Comparison of ENCODE assay signal across 8 mouse cellular contexts in genomic region chr1:163995609-163995913, GRCm38 (mm10). TPM values are rescaled to one million over a fixed set of nuclear protein-coding genes. Genes with fewer than 3 reads are reported as not detected.
DNase-seq lines count a peak whose midpoint lies in the region; ATAC-seq lines count a peak whose summit lies in the region.
"Had no signal": no experiment of that assay in that cellular context is flagged by ENCODE, and none has a peak within 500 bp of the region (broad histone marks: within the 10 kb centered on the region; RNA-seq: fewer than 3 reads in every experiment).

No protein-coding gene starts in this region.

- H3K9me3 ChIP-seq in megakaryocyte, embryonic 14.5 days = no peaks in the 10 kb centered on the region
- no peaks in the 10 kb centered on the region for H3K9me3 ChIP-seq in forebrain, embryonic 15.5 days
- H3K9me3 ChIP-seq in liver, embryonic 12.5 days (replicated peaks) = no peaks in the 10 kb centered on the region
- H3K9me3 ChIP-seq in stomach, embryonic 16.5 days (replicated peaks; ENCODE audit: control insufficient read depth, low read length) = no peaks in the 10 kb centered on the region

- no peak for ATAC-seq in megakaryocyte, adult 5-6 weeks (ENCODE audit: poor library complexity, severe bottlenecking)
- no peak for ATAC-seq in forebrain, embryonic 15.5 days (replicated peaks)
- no peak for ATAC-seq in liver, embryonic 12.5 days
- no peak for ATAC-seq in stomach, embryonic 16.5 days (ENCODE audit: insufficient read depth, low FRiP score)

- peak overlapping the region; percentile 42 for H3K4me2 ChIP-seq in forebrain, embryonic 15.5 days (replicated peaks)
- H3K4me2 ChIP-seq in liver, embryonic 12.5 days = peak overlapping the region; percentile 84
- peak overlapping the region; percentile 61 for H3K4me2 ChIP-seq in stomach, embryonic 16.5 days (ENCODE audit: low read depth, low read length)

- H3K4me3 ChIP-seq in megakaryocyte, embryonic 14.5 days (replicated peaks) = peak overlapping the region; percentile 42
- peak overlapping the region; percentile 92 for H3K4me3 ChIP-seq in forebrain, embryonic 15.5 days
- H3K4me3 ChIP-seq in liver, embryonic 12.5 days = peak overlapping the region; percentile 80
- peak overlapping the region; percentile 72 for H3K4me3 ChIP-seq in stomach, embryonic 16.5 days (replicated peaks; ENCODE audit: low read length)

- DNase-seq in ovary, postnatal 14 days (ENCODE audit: low spot score) = no peak
- no peak for DNase-seq in testis, postnatal 10 days (ENCODE audit: low spot score)
- DNase-seq: adrenal gland, adult 2 months had no signal

- peak overlapping the region; percentile 72 for H3K9ac ChIP-seq in forebrain, embryonic 15.5 days (replicated peaks)
- H3K9ac ChIP-seq in liver, embryonic 12.5 days = peak overlapping the region; percentile 80; the same call in 1 of the 2 replicates
- peak overlapping the region; percentile 90 for H3K9ac ChIP-seq in stomach, embryonic 16.5 days (ENCODE audit: low read length)

- H3K36me3 ChIP-seq in megakaryocyte, embryonic 14.5 days (replicated peaks; ENCODE audit: low read length) = peaks cover 24% of the 10 kb centered on the region
- H3K36me3 ChIP-seq in forebrain, embryonic 15.5 days = no peaks in the 10 kb centered on the region
- peaks cover 12% of the 10 kb centered on the region; the same call in 1 of the 2 replicates for H3K36me3 ChIP-seq in liver, embryonic 12.5 days
- peaks cover 3% of the 10 kb centered on the region; the same call in 1 of the 2 replicates for H3K36me3 ChIP-seq in stomach, embryonic 16.5 days (ENCODE audit: control insufficient read depth, insufficient read depth, low read length)

- 98% methylated on average over 1 of the region's 2 CpGs for WGBS in forebrain, embryonic 15.5 days
- WGBS in liver, embryonic 12.5 days (ENCODE audit: insufficient replicate concordance) = 57% methylated on average over 2 of the region's 2 CpGs
- 91% methylated on average over 1 of the region's 2 CpGs for WGBS in stomach, embryonic 16.5 days

- no peaks in the 10 kb centered on the region for H3K27me3 ChIP-seq in megakaryocyte, embryonic 14.5 days (replicated peaks)
- no peaks in the 10 kb centered on the region for H3K27me3 ChIP-seq in forebrain, embryonic 15.5 days
- H3K27me3 ChIP-seq in liver, embryonic 12.5 days (replicated peaks) = no peaks in the 10 kb centered on the region
- no peaks in the 10 kb centered on the region for H3K27me3 ChIP-seq in stomach, embryonic 16.5 days (ENCODE audit: control insufficient read depth, insufficient read depth, low read length)

- H3K4me1 ChIP-seq in megakaryocyte, embryonic 14.5 days = peaks cover 37% of the 10 kb centered on the region
- peaks cover 8% of the 10 kb centered on the region for H3K4me1 ChIP-seq in forebrain, embryonic 15.5 days
- peaks cover 15% of the 10 kb centered on the region for H3K4me1 ChIP-seq in liver, embryonic 12.5 days
- no peaks in the 10 kb centered on the region for H3K4me1 ChIP-seq in stomach, embryonic 16.5 days (ENCODE audit: control insufficient read depth, insufficient read depth, low read length)

- peak overlapping the region; percentile 74; the same call in 1 of the 2 replicates for H3K27ac ChIP-seq in forebrain, embryonic 15.5 days (replicated peaks)
- H3K27ac ChIP-seq in liver, embryonic 12.5 days = no peak overlapping the region
- no peak overlapping the region for H3K27ac ChIP-seq in stomach, embryonic 16.5 days (ENCODE audit: low read length)

RNA-seq across cellular contexts. Expression of gene Mettl18, which starts 0.9 kb away (rescaled TPM):
- polyA plus RNA-seq in megakaryocyte, embryonic 14.5 days (2012; ENCODE audit: insufficient read depth, low replicate concordance) = 0.41 TPM in 1 of 2 replicates, not detected in the other
- 2.8 and 5.4 TPM in 2 replicates for total RNA-seq in megakaryocyte, adult 5-6 weeks (2015)
- total RNA-seq in megakaryocyte, adult 5-6 weeks (2017) = 10.2 and 10.7 TPM in 2 replicates
- polyA plus RNA-seq in forebrain, embryonic 15.5 days (2015; fragmentation: Nextera tagmentation; extraction: Ambion mirVana) = 8.6 and 9.2 TPM in 2 replicates
- polyA plus RNA-seq in liver, embryonic 12.5 days (2016; fragmentation: Nextera tagmentation; extraction: Ambion mirVana) = 6.4 and 6.7 TPM in 2 replicates
- polyA plus RNA-seq in stomach, embryonic 16.5 days (2015; fragmentation: Nextera tagmentation; extraction: Ambion mirVana) = 8.1 and 8.3 TPM in 2 replicates

RNA-seq across cellular contexts. Expression of gene BC055324, which starts 1.0 kb away (rescaled TPM):
- polyA plus RNA-seq in megakaryocyte, embryonic 14.5 days (2012; ENCODE audit: insufficient read depth, low replicate concordance) = 0.44 TPM in 1 of 2 replicates, not detected in the other
- total RNA-seq in megakaryocyte, adult 5-6 weeks (2015) = 15.2 and 20.5 TPM in 2 replicates
- 15.5 and 15.6 TPM in 2 replicates for total RNA-seq in megakaryocyte, adult 5-6 weeks (2017)
- 10.9 and 12.0 TPM in 2 replicates for polyA plus RNA-seq in forebrain, embryonic 15.5 days (2015; fragmentation: Nextera tagmentation; extraction: Ambion mirVana)
- 15.5 and 16.5 TPM in 2 replicates for polyA plus RNA-seq in liver, embryonic 12.5 days (2016; fragmentation: Nextera tagmentation; extraction: Ambion mirVana)
- polyA plus RNA-seq in stomach, embryonic 16.5 days (2015; fragmentation: Nextera tagmentation; extraction: Ambion mirVana) = 14.6 and 14.9 TPM in 2 replicates

RNA-seq across cellular contexts. Expression of gene Sele, which starts 52.5 kb away (rescaled TPM):
- polyA plus RNA-seq in megakaryocyte, embryonic 14.5 days (2012; ENCODE audit: insufficient read depth, low replicate concordance) = not detected in 2 replicates
- 0.07 and 0.18 TPM in 2 replicates for total RNA-seq in megakaryocyte, adult 5-6 weeks (2015)
- 0.20 TPM in 1 of 2 replicates, not detected in the other for total RNA-seq in megakaryocyte, adult 5-6 weeks (2017)
- polyA plus RNA-seq in forebrain, embryonic 15.5 days (2015; fragmentation: Nextera tagmentation; extraction: Ambion mirVana) = not detected in 2 replicates
- polyA plus RNA-seq in liver, embryonic 12.5 days (2016; fragmentation: Nextera tagmentation; extraction: Ambion mirVana) = 0.05 TPM in 1 of 2 replicates, not detected in the other
- polyA plus RNA-seq in stomach, embryonic 16.5 days (2015; fragmentation: Nextera tagmentation; extraction: Ambion mirVana) = 0.05 TPM in 1 of 2 replicates, not detected in the other

Comparison
In these comparisons a context has a peak if more than half of its experiments do, and no peak if none do; other contexts are left out.
1. H3K4me3 ChIP-seq: peak in every context shown above with its lines; median percentile 92 in forebrain, embryonic 15.5 days; 80 in liver, embryonic 12.5 days; 72 in stomach, embryonic 16.5 days; 42 in megakaryocyte, embryonic 14.5 days.